Mouse (Mus musculus) heart, embryonic 14.5 days (tissue): Measurements from ENCODE around the gene Ranbp10. TPM values are rescaled to one million over a fixed set of nuclear protein-coding genes. Genes with fewer than 3 reads are reported as not detected.

Experiments
- ATAC-seq: fragments of 200-750 bp; cut with Nextera tagmentation; 2 replicates; pipeline ENCODE4 v1.8.0; 2017; ENCODE audit warnings: low read depth, moderate TSS enrichment; ENCODE audit not compliant: insufficient number of reproducible peaks, insufficient read depth, low FRiP score
- H3K27ac ChIP-seq, 2 experiments: fragments of 200-500 bp in 1 of 2; fragments of 300-500 bp in 1 of 2; sonication (generic) in 1 of 2; replicated peaks in 1 of 2; 2 replicates each; pipeline ENCODE4 v1.5.1; 2012 to 2014; ENCODE audit warnings: low read depth in 2 of 2, low read length in 2 of 2, control low read depth in 1 of 2, mild to moderate bottlenecking in 1 of 2, mixed read lengths in 1 of 2; ENCODE audit not compliant: control insufficient read depth in 1 of 2, insufficient read depth in 1 of 2
- H3K27me3 ChIP-seq: fragments of 300-500 bp; sonication (generic); 2 replicates; pipeline ENCODE4 v1.6.1; 2014; ENCODE audit warnings: mild to moderate bottlenecking, low read length, control low read depth; ENCODE audit not compliant: control insufficient read depth, insufficient read depth
- H3K36me3 ChIP-seq: fragments of 300-500 bp; sonication (generic); 2 replicates; pipeline ENCODE4 v1.6.1; 2014; ENCODE audit warnings: mild to moderate bottlenecking, control low read depth, low read length, mixed read lengths; ENCODE audit not compliant: control insufficient read depth, insufficient read depth
- H3K4me1 ChIP-seq, 2 experiments: fragments of 200-500 bp in 1 of 2; fragments of 300-500 bp in 1 of 2; sonication (generic) in 1 of 2; 2 replicates each; pipeline ENCODE4 v1.6.1; 2012 to 2014; ENCODE audit warnings: low read length in 2 of 2, control low read depth in 1 of 2, mixed read lengths in 1 of 2; ENCODE audit not compliant: control insufficient read depth in 2 of 2, insufficient read depth in 2 of 2
- H3K4me2 ChIP-seq: fragments of 300-500 bp; sonication (generic); 2 replicates; pipeline ENCODE4 v1.6.1; 2014; ENCODE audit warnings: mild to moderate bottlenecking, low read length
- H3K4me3 ChIP-seq, 2 experiments: fragments of 200-500 bp in 1 of 2; fragments of 300-500 bp in 1 of 2; sonication (generic) in 1 of 2; 2 replicates each; pipeline ENCODE4 v1.5.1; 2012 to 2014; ENCODE audit warnings: low read length in 2 of 2, mild to moderate bottlenecking in 2 of 2, control low read depth in 1 of 2, low read depth in 1 of 2, moderate library complexity in 1 of 2; ENCODE audit not compliant: control insufficient read depth in 1 of 2, insufficient read depth in 1 of 2
- H3K9ac ChIP-seq: fragments of 300-500 bp; sonication (generic); 2 replicates; pipeline ENCODE4 v1.6.1; 2014; ENCODE audit warnings: mild to moderate bottlenecking, low read length
- H3K9me3 ChIP-seq: fragments of 300-500 bp; sonication (generic); 2 replicates; pipeline ENCODE4 v1.6.1; 2016; ENCODE audit warnings: low read length, control low read depth; ENCODE audit not compliant: control insufficient read depth
- WGBS: fragments of 180-500 bp; shearing (Covaris S2); extraction: QIAGEN DNeasy Blood & Tissue Kit; methylation state at CpG from one replicate; pipeline ENCODE4 v1.1.7; 2014; 5-methylcytosine and 5-hydroxymethylcytosine counted together
- polyA plus RNA-seq: library from polyadenylated mRNA; unstranded; fragments of >200 nt; fragmentation: Nextera tagmentation; extraction: Ambion mirVana; gene quantifications from 2 replicates; pipeline ENCODE4 v1.2.1, GENCODE M21; 2014

The Ranbp10 gene
- polyA plus RNA-seq, 1 experiment from 2014 or later: 11.5 TPM

- no peak for ATAC-seq
- Histone ChIP-seq H3K27me3 (no peaks in the 10 kb centered on the region), H3K9me3 (no peaks in the 10 kb centered on the region), H3K4me3 (no peak overlapping the region), H3K9ac (no peak overlapping the region), H3K4me1 (peaks cover 13 to 38% of the 10 kb centered on the region in 2 experiments), H3K27ac (no peak overlapping the region), H3K4me2 (no peak overlapping the region), H3K36me3 (peaks cover 21% of the 10 kb centered on the region)
- 87% methylated on average over 5 of the region's 5 CpGs for WGBS
Observed at GRCm38 (mm10) chr8:105858495-105858894, 31.3 kb upstream of the Ranbp10 start.

- Histone ChIP-seq H3K27ac (peak overlapping the region; percentile 81 to 83; a peak in 3 of 4 replicates), H3K9ac (peak overlapping the region; percentile 87), H3K27me3 (no peaks in the 10 kb centered on the region), H3K36me3 (peaks cover 14% of the 10 kb centered on the region; the same call in 1 of the 2 replicates), H3K9me3 (no peaks in the 10 kb centered on the region), H3K4me1 (peaks cover 13 to 27% of the 10 kb centered on the region in 2 experiments), H3K4me2 (peak overlapping the region; percentile 80), H3K4me3 (peak overlapping the region; percentile 84 to 92)
- no peak for ATAC-seq
- WGBS: 10% methylated on average over 15 of the region's 15 CpGs
Observed at GRCm38 (mm10) chr8:105856168-105856835, 29.2 kb upstream of the Ranbp10 start.

DNA sequence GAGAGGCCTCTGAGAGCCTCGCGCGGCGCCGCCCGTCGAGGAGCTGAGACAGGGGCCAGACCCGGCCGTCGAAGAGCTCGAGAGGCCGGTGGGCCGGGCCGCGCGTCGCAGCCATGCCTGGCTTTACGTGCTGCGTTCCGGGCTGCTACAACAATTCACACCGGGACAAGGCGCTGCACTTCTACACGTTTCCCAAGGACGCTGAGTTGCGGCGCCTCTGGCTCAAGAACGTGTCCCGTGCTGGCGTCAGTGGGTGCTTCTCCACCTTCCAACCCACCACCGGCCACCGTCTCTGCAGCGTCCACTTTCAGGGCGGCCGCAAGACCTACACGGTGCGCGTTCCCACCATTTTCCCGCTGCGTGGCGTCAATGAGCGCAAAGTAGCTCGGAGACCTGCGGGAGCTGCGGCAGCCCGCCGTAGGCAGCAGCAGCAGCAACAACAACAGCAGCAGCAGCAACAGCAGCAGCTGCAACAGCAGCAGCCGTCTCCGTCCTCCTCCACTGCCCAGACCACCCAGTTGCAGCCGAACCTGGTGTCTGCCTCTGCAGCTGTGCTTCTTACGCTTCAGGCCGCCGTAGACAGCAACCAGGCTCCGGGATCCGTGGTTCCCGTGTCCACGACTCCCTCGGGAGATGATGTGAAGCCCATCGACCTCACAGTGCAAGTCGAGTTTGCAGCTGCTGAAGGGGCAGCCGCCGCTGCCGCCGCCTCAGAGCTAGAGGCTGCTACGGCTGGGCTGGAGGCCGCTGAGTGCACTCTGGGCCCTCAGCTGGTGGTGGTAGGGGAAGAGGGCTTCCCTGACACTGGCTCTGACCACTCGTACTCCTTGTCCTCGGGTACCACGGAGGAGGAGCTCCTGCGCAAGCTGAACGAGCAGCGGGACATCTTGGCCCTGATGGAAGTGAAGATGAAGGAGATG, 28.4 kb upstream of the Ranbp10 start:
- peak overlapping the region; percentile 87 for H3K9ac ChIP-seq
- H3K27me3 ChIP-seq: no peaks in the 10 kb centered on the region
- peak overlapping the region; percentile 81 to 83 for H3K27ac ChIP-seq
- no peaks in the 10 kb centered on the region for H3K9me3 ChIP-seq
- ATAC-seq: peak; percentile 7; the same call in 1 of the 2 replicates
- H3K4me2 ChIP-seq: peak overlapping the region; percentile 80
- WGBS: under 1% methylated on average over 71 of the region's 71 CpGs
- peaks cover 14% of the 10 kb centered on the region; the same call in 1 of the 2 replicates for H3K36me3 ChIP-seq
- H3K4me3 ChIP-seq: peak overlapping the region; percentile 84 to 92
- peaks cover 16 to 29% of the 10 kb centered on the region in 2 experiments for H3K4me1 ChIP-seq

DNA sequence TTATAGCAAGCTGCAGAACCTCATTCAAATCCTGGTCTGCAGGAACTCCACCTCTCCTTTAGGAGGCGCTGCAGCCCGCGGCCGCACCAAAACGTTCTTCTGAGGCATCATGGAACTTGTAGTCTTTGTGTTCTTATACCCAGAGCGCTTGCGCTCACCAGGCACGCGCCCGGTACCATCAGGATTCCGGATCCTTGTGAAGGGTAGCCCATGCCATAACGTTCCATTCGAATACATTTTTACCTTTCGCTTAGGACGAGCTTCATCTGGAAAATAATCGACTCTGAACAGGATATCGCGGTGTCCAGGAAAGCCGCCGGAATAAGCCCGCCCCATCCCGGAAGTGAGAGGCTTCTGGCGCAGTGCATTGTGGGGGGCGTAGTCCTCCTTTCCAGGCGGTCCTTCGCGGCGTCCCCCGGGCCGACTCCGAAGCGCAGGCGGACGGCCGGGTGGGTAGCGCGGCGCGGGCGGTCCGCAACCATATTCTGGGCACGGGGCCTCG, 27.6 kb upstream of the Ranbp10 start, which contains the start of gene Thap11:
Thap11 (plus strand) TSS at position 418 of the 502 bp plus-strand sequence.
- Histone ChIP-seq H3K4me1 (peaks cover 17 to 33% of the 10 kb centered on the region in 2 experiments), H3K27me3 (no peaks in the 10 kb centered on the region), H3K9ac (peak within 1 kb of the TSS; percentile 87), H3K4me3 (peak within 1 kb of the TSS; percentile 84 to 92), H3K36me3 (peaks cover 16% of the 10 kb centered on the region), H3K9me3 (no peaks in the 10 kb centered on the region), H3K27ac (peak within 1 kb of the TSS; percentile 83 to 91), H3K4me2 (peak within 1 kb of the TSS; percentile 80)
- ATAC-seq: peak; percentile 85
- under 1% methylated on average over 43 of the region's 43 CpGs for WGBS

- Histone ChIP-seq H3K27ac (peak overlapping the region in 1 of 2 experiments; percentile 83; a peak in 1 of 4 replicates), H3K36me3 (peaks cover 20% of the 10 kb centered on the region), H3K4me2 (peak overlapping the region; percentile 80), H3K27me3 (no peaks in the 10 kb centered on the region), H3K4me1 (peaks cover 15 to 28% of the 10 kb centered on the region in 2 experiments), H3K4me3 (peak overlapping the region in 1 of 2 experiments; percentile 84; a peak in 2 of 4 replicates), H3K9ac (peak overlapping the region; percentile 87), H3K9me3 (no peaks in the 10 kb centered on the region)
- 20% methylated on average over 8 of the region's 8 CpGs for WGBS
- ATAC-seq: no peak; the same call in none of the 2 replicates
Observed at GRCm38 (mm10) chr8:105854303-105854702, 27.2 kb upstream of the Ranbp10 start.

DNA sequence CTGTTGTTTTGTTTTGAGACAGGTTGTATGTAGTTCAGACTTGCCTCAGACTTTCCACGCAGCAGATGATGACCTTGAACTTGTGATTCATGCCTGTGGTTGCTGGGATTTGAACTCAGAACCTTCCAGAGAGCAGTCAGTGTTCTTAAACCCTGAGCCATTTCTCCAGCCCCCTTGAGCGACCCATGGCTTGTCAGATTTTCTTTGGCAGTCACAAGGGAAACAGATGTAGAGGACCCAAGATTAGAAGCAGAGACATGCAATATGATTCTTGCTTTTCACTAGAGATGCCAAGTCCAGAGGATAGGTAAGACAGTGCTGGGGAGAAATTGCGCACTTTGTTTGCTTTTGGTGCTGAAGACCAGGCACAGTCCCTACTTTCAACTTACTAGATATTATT, 26.0 kb upstream of the Ranbp10 start, which contains the start of gene Cenpt:
Cenpt (minus strand) TSS at position 101 of the 400 bp plus-strand sequence.
- Histone ChIP-seq H3K27me3 (no peaks in the 10 kb centered on the region), H3K4me1 (peaks cover 15 to 27% of the 10 kb centered on the region in 2 experiments), H3K9me3 (no peaks in the 10 kb centered on the region), H3K36me3 (peaks cover 25% of the 10 kb centered on the region), H3K27ac (no peak within 1 kb of the TSS; a peak in 1 of 4 replicates), H3K4me2 (no peak within 1 kb of the TSS), H3K9ac (no peak within 1 kb of the TSS), H3K4me3 (no peak within 1 kb of the TSS)
- 88% methylated on average over 3 of the region's 3 CpGs for WGBS
- no peak for ATAC-seq

- no peak for ATAC-seq
- H3K4me3 ChIP-seq: peak overlapping the region in 1 of 2 experiments; percentile 68; a peak in 1 of 4 replicates
- no peak overlapping the region; a peak in 1 of 4 replicates for H3K27ac ChIP-seq
- H3K4me1 ChIP-seq: peaks cover 15 to 24% of the 10 kb centered on the region in 2 experiments
- H3K9me3 ChIP-seq: no peaks in the 10 kb centered on the region
- peaks cover 25% of the 10 kb centered on the region for H3K36me3 ChIP-seq
- 80% methylated on average over 12 of the region's 12 CpGs for WGBS
- no peak overlapping the region for H3K4me2 ChIP-seq
- no peak overlapping the region for H3K9ac ChIP-seq
- no peaks in the 10 kb centered on the region for H3K27me3 ChIP-seq
Observed at GRCm38 (mm10) chr8:105852146-105852729, 25.1 kb upstream of the Ranbp10 start.
